Mouse (Mus musculus): ENCODE data around the gene Slc10a7. TPM values are rescaled to one million over a fixed set of nuclear protein-coding genes. Genes with fewer than 3 reads are reported as not detected.
"Not testable (repeated sequence)": the region's sequence is repeated elsewhere in the genome, so short reads cannot be mapped to it uniquely, and the experiment has no call there.

The Slc10a7 gene
- total RNA-seq, 1 experiment from 2014 or later = 22.0 TPM

GRCm38 (mm10) chr8:78717191-78717590 lies 208.0 kb downstream of the Slc10a7 start:
- ATAC-seq (ENCODE audit: extremely low read depth, insufficient number of reproducible peaks, low FRiP score, poor library complexity, severe bottlenecking) = not testable (repeated sequence)

- no peak for ATAC-seq (ENCODE audit: extremely low read depth, insufficient number of reproducible peaks, low FRiP score, poor library complexity, severe bottlenecking)
Observed at GRCm38 (mm10) chr8:78719279-78720040, 210.3 kb downstream of the Slc10a7 start.

- no peak for ATAC-seq (ENCODE audit: extremely low read depth, insufficient number of reproducible peaks, low FRiP score, poor library complexity, severe bottlenecking)
Observed at GRCm38 (mm10) chr8:78720041-78720414, 210.9 kb downstream of the Slc10a7 start.

GRCm38 (mm10) chr8:78721576-78721975 lies 212.4 kb downstream of the Slc10a7 start:
- no peak for ATAC-seq (ENCODE audit: extremely low read depth, insufficient number of reproducible peaks, low FRiP score, poor library complexity, severe bottlenecking)

GRCm38 (mm10) chr8:78722201-78722600 lies 213.1 kb downstream of the Slc10a7 start:
- no peak for ATAC-seq (ENCODE audit: extremely low read depth, insufficient number of reproducible peaks, low FRiP score, poor library complexity, severe bottlenecking)

GRCm38 (mm10) chr8:78724832-78725231 lies 215.7 kb downstream of the Slc10a7 start:
- no peak for ATAC-seq (ENCODE audit: extremely low read depth, insufficient number of reproducible peaks, low FRiP score, poor library complexity, severe bottlenecking)

GRCm38 (mm10) chr8:78728240-78728639 lies 219.1 kb downstream of the Slc10a7 start:
- no peak for ATAC-seq (ENCODE audit: extremely low read depth, insufficient number of reproducible peaks, low FRiP score, poor library complexity, severe bottlenecking)

GRCm38 (mm10) chr8:78732410-78732809 lies 223.3 kb downstream of the Slc10a7 start:
- ATAC-seq (ENCODE audit: extremely low read depth, insufficient number of reproducible peaks, low FRiP score, poor library complexity, severe bottlenecking) = no peak

DNA sequence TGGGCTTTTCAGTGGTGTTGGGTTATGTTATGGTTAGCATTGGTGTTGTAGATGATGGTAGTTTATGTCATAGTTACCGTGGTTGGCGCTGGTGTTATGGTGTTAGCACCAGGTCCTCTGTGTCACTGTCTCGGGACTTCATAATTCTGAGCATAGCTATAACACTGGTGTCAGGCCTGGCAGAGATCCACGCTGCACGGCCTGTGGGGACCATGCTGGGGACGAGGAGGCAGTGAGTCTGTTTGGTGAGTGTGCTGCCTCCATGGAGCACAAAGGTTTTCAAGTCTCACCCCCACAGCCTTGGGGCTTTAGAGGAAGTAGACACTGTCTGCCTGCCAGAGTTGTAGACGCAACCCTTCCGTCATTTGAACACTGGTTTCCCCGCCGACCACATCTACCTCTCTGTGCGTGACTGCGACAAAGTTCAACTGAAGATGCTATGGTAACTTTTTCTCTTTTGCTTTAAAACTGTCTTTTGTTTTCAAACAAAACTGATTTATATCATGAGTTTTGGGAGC lies 223.9 kb downstream of the Slc10a7 start:
- ATAC-seq (ENCODE audit: extremely low read depth, insufficient number of reproducible peaks, low FRiP score, poor library complexity, severe bottlenecking) = no peak

- ATAC-seq (ENCODE audit: extremely low read depth, insufficient number of reproducible peaks, low FRiP score, poor library complexity, severe bottlenecking) = no peak
Observed at GRCm38 (mm10) chr8:78734721-78735517, 225.8 kb downstream of the Slc10a7 start.

DNA sequence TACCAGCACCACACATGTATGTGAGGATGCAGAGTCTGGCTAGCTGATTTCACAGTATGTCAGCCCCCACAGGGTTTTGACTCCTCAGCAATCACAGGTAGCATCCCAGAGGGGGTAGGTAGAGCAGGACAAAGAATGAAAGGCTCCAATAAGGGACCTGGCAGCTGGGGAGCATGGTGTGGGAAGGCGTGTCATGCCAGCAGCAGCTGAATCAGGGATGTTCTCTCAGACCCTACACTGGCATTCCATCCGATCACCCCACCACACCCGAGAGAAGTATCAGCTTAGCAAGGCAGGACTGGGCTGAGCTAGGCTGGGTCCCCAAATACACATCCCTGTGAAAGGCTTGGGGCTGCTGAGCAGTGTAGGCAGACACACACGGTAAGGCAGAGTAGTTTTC lies 229.2 kb downstream of the Slc10a7 start:
- no peak for ATAC-seq (ENCODE audit: extremely low read depth, insufficient number of reproducible peaks, low FRiP score, poor library complexity, severe bottlenecking)

DNA sequence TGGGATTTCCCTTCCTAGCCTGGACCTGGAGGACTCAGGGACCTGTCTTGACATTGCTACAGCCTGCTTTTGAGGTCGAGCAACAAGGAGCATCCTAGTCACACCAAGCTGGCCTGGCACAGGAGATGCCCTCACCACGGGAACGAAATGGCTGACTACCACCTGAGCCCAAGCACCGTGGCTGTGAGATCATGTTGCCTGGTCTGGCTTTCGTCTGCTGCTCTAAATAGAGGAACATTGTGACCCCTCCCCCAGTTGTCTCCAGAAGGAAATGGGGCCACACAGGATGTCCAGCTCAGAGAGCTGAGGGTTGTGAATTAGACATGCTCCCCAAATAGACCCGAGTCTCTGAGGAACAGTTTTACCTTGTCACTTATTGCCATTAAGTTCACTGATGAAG lies 231.8 kb downstream of the Slc10a7 start:
- ATAC-seq (ENCODE audit: extremely low read depth, insufficient number of reproducible peaks, low FRiP score, poor library complexity, severe bottlenecking) = no peak

DNA sequence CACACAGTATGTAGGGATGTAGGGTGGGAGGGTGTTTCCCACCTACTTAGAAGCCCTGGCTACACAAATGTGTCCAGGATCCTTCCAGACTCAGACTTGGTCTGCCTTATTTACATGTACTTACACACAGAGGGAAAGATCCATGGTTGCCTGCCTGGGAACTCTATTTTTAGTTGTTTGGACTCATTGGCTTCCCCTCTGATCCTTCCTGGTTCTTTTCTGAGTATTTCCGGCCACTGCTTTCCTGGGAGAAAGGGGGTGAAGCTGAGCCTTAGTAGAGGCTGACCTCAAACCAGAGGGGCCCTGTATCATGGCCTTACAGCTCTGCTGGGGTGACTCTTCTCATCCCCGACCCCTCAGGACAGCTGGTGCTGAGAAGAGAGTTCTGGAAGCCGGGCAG lies 232.3 kb downstream of the Slc10a7 start:
- no peak for ATAC-seq (ENCODE audit: extremely low read depth, insufficient number of reproducible peaks, low FRiP score, poor library complexity, severe bottlenecking)

DNA sequence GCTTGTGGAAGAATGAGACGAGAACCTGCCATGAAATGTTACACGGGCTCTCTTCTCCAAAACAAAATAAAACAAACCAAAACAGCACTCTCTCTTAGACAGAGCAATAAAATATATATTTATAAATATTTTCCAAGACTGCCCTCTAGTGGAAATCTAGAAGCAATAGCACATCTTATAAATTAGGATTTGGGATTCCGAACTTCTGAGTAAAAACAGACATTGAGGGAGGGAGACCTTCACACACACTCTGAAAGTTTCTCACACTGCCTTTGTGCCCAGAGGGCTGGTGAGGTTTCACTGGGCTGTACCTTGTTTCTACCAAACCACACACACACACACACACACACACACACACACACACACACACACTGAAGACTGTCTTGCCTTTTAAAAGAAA lies 232.8 kb downstream of the Slc10a7 start:
- ATAC-seq (ENCODE audit: extremely low read depth, insufficient number of reproducible peaks, low FRiP score, poor library complexity, severe bottlenecking) = no peak

GRCm38 (mm10) chr8:78742453-78742852 lies 233.3 kb downstream of the Slc10a7 start:
- no peak for ATAC-seq (ENCODE audit: extremely low read depth, insufficient number of reproducible peaks, low FRiP score, poor library complexity, severe bottlenecking)

DNA sequence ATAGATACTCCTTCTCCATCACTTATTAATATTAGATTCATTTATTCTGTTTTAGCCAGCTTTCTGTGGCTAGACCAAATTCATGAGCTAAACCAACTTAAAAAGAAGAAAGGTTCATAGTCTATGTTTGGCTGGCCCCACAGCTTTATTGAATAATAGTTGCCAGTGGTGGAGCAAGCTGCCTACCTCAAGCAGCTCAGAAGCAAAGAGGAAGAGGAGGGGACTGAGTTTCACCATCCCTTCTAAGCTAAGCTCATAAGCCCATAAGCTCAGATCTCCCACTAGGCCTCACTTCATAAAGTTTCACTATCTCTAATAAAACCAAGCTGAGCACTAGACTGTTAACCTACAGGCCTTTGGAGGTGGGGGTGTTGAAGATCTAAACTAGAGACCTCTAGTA lies 237.9 kb downstream of the Slc10a7 start:
- no peak for ATAC-seq (ENCODE audit: extremely low read depth, insufficient number of reproducible peaks, low FRiP score, poor library complexity, severe bottlenecking)

GRCm38 (mm10) chr8:78748701-78749100 lies 239.6 kb downstream of the Slc10a7 start:
- ATAC-seq (ENCODE audit: extremely low read depth, insufficient number of reproducible peaks, low FRiP score, poor library complexity, severe bottlenecking) = no peak

GRCm38 (mm10) chr8:78749861-78750825 lies 241.0 kb downstream of the Slc10a7 start:
- ATAC-seq (ENCODE audit: extremely low read depth, insufficient number of reproducible peaks, low FRiP score, poor library complexity, severe bottlenecking) = no peak

- no peak for ATAC-seq (ENCODE audit: extremely low read depth, insufficient number of reproducible peaks, low FRiP score, poor library complexity, severe bottlenecking)
Observed at GRCm38 (mm10) chr8:78751151-78751550, 242.0 kb downstream of the Slc10a7 start.
